Mouse (Mus musculus): ENCODE measurements around the gene Ablim1. TPM values are rescaled to one million over a fixed set of nuclear protein-coding genes. Genes with fewer than 3 reads are reported as not detected.

Ablim1 gene
- polyA plus RNA-seq, 1 experiment from 2014 or later: 38.5 TPM

- Histone ChIP-seq H3K27me3 (replicated peaks) (no peaks in the 10 kb centered on the region), H3K27ac (replicated peaks) (no peak overlapping the region), H3K4me2 (no peak overlapping the region), H3K4me1 (peaks cover 60% of the 10 kb centered on the region), H3K9ac (0 out of 2 replicates have a peak overlapping the region, but pooled peaks have one; percentile 2), H3K4me3 (no peak overlapping the region), H3K36me3 (peaks cover 15% of the 10 kb centered on the region), H3K9me3 (no peaks in the 10 kb centered on the region)
- WGBS: 75% methylated on average over 5 of the region's 5 CpGs
- no peak for ATAC-seq (ENCODE audit: extremely low read depth, insufficient number of reproducible peaks, low FRiP score, low TSS enrichment)
Measured at GRCm38 (mm10) chr19:57170880-57171279, 143.8 kb downstream of the Ablim1 start.

- 77% methylated on average over 2 of the region's 2 CpGs for WGBS
- H3K27ac ChIP-seq (replicated peaks): no peak overlapping the region
- peaks cover 63% of the 10 kb centered on the region for H3K4me1 ChIP-seq
- H3K4me2 ChIP-seq: no peak overlapping the region
- ATAC-seq (ENCODE audit: extremely low read depth, insufficient number of reproducible peaks, low FRiP score, low TSS enrichment): no peak
- no peaks in the 10 kb centered on the region for H3K27me3 ChIP-seq (replicated peaks)
- H3K36me3 ChIP-seq: peaks cover 15% of the 10 kb centered on the region
- H3K4me3 ChIP-seq: no peak overlapping the region
- no peak overlapping the region for H3K9ac ChIP-seq
- no peaks in the 10 kb centered on the region for H3K9me3 ChIP-seq
Measured at GRCm38 (mm10) chr19:57169485-57169884, 145.2 kb downstream of the Ablim1 start.

- Histone ChIP-seq H3K4me1 (peaks cover 65% of the 10 kb centered on the region), H3K27me3 (replicated peaks) (no peaks in the 10 kb centered on the region), H3K4me2 (no peak overlapping the region), H3K9me3 (no peaks in the 10 kb centered on the region), H3K9ac (no peak overlapping the region), H3K4me3 (no peak overlapping the region), H3K36me3 (peaks cover 7% of the 10 kb centered on the region), H3K27ac (replicated peaks) (0 out of 2 replicates have a peak overlapping the region, but pooled peaks have one; percentile 2)
- 84% methylated on average over 5 of the region's 5 CpGs for WGBS
- no peak for ATAC-seq (ENCODE audit: extremely low read depth, insufficient number of reproducible peaks, low FRiP score, low TSS enrichment)
Measured at GRCm38 (mm10) chr19:57167721-57168120, 147.0 kb downstream of the Ablim1 start.

GRCm38 (mm10) chr19:57164882-57165281 lies 149.8 kb downstream of the Ablim1 start:
- H3K36me3 ChIP-seq: no peaks in the 10 kb centered on the region
- H3K27me3 ChIP-seq (replicated peaks): no peaks in the 10 kb centered on the region
- H3K4me2 ChIP-seq: no peak overlapping the region
- 49% methylated on average over 2 of the region's 2 CpGs for WGBS
- peak overlapping the region; percentile 98; the same call in 1 of the 2 replicates for H3K27ac ChIP-seq (replicated peaks)
- peak overlapping the region; percentile 59; the same call in 1 of the 2 replicates for H3K9ac ChIP-seq
- no peak overlapping the region for H3K4me3 ChIP-seq
- no peaks in the 10 kb centered on the region for H3K9me3 ChIP-seq
- H3K4me1 ChIP-seq: peaks cover 65% of the 10 kb centered on the region
- ATAC-seq (ENCODE audit: extremely low read depth, insufficient number of reproducible peaks, low FRiP score, low TSS enrichment): no peak

- peaks cover 58% of the 10 kb centered on the region for H3K4me1 ChIP-seq
- peak overlapping the region; percentile 98 for H3K27ac ChIP-seq (replicated peaks)
- no peaks in the 10 kb centered on the region for H3K27me3 ChIP-seq (replicated peaks)
- no peak for ATAC-seq (ENCODE audit: extremely low read depth, insufficient number of reproducible peaks, low FRiP score, low TSS enrichment)
- H3K36me3 ChIP-seq: no peaks in the 10 kb centered on the region
- peak overlapping the region; percentile 75 for H3K9ac ChIP-seq
- WGBS: 38% methylated on average over 13 of the region's 13 CpGs
- H3K4me3 ChIP-seq: no peak overlapping the region
- peak overlapping the region; percentile 53 for H3K4me2 ChIP-seq
- no peaks in the 10 kb centered on the region for H3K9me3 ChIP-seq
Measured at GRCm38 (mm10) chr19:57163315-57163714, 151.4 kb downstream of the Ablim1 start.

GRCm38 (mm10) chr19:57161978-57162727 lies 152.6 kb downstream of the Ablim1 start:
- Histone ChIP-seq H3K9ac (peak overlapping the region; percentile 75), H3K4me1 (peaks cover 59% of the 10 kb centered on the region), H3K36me3 (no peaks in the 10 kb centered on the region), H3K4me3 (no peak overlapping the region), H3K4me2 (no peak overlapping the region), H3K27me3 (replicated peaks) (no peaks in the 10 kb centered on the region), H3K9me3 (no peaks in the 10 kb centered on the region), H3K27ac (replicated peaks) (peak overlapping the region; percentile 98)
- ATAC-seq (ENCODE audit: extremely low read depth, insufficient number of reproducible peaks, low FRiP score, low TSS enrichment): no peak
- WGBS: 57% methylated on average over 11 of the region's 11 CpGs

- no peak overlapping the region for H3K9ac ChIP-seq
- no peak overlapping the region for H3K27ac ChIP-seq (replicated peaks)
- no peaks in the 10 kb centered on the region for H3K36me3 ChIP-seq
- no peaks in the 10 kb centered on the region for H3K9me3 ChIP-seq
- peaks cover 63% of the 10 kb centered on the region for H3K4me1 ChIP-seq
- no peak overlapping the region for H3K4me2 ChIP-seq
- 69% methylated on average over 7 of the region's 7 CpGs for WGBS
- no peak for ATAC-seq (ENCODE audit: extremely low read depth, insufficient number of reproducible peaks, low FRiP score, low TSS enrichment)
- no peak overlapping the region for H3K4me3 ChIP-seq
- H3K27me3 ChIP-seq (replicated peaks): no peaks in the 10 kb centered on the region
Measured at GRCm38 (mm10) chr19:57161010-57161660, 153.6 kb downstream of the Ablim1 start.

- no peak for ATAC-seq (ENCODE audit: extremely low read depth, insufficient number of reproducible peaks, low FRiP score, low TSS enrichment)
- H3K27ac ChIP-seq (replicated peaks): peak overlapping the region; percentile 76
- peak overlapping the region; percentile 42 for H3K4me2 ChIP-seq
- 43% methylated on average over 20 of the region's 20 CpGs for WGBS
- no peak overlapping the region for H3K4me3 ChIP-seq
- peaks cover 8% of the 10 kb centered on the region; the same call in 1 of the 2 replicates for H3K36me3 ChIP-seq
- no peaks in the 10 kb centered on the region for H3K9me3 ChIP-seq
- H3K9ac ChIP-seq: peak overlapping the region; percentile 47; the same call in 1 of the 2 replicates
- H3K4me1 ChIP-seq: peaks cover 66% of the 10 kb centered on the region
- H3K27me3 ChIP-seq (replicated peaks): no peaks in the 10 kb centered on the region
Measured at GRCm38 (mm10) chr19:57157731-57158343, 156.9 kb downstream of the Ablim1 start.

- Histone ChIP-seq H3K27me3 (replicated peaks) (no peaks in the 10 kb centered on the region), H3K36me3 (peaks cover 20% of the 10 kb centered on the region), H3K4me1 (peaks cover 65% of the 10 kb centered on the region), H3K27ac (replicated peaks) (peak overlapping the region; percentile 74), H3K4me3 (no peak overlapping the region), H3K9me3 (no peaks in the 10 kb centered on the region), H3K9ac (peak overlapping the region; percentile 54; the same call in 1 of the 2 replicates), H3K4me2 (no peak overlapping the region)
- no peak for ATAC-seq (ENCODE audit: extremely low read depth, insufficient number of reproducible peaks, low FRiP score, low TSS enrichment)
- WGBS: 67% methylated on average over 14 of the region's 14 CpGs
Measured at GRCm38 (mm10) chr19:57155121-57155884, 159.4 kb downstream of the Ablim1 start.

- 33% methylated on average over 9 of the region's 9 CpGs for WGBS
- Histone ChIP-seq H3K27ac (replicated peaks) (peak overlapping the region; percentile 70), H3K9me3 (no peaks in the 10 kb centered on the region), H3K4me1 (peaks cover 74% of the 10 kb centered on the region), H3K4me3 (no peak overlapping the region), H3K4me2 (peak overlapping the region; percentile 12; the same call in 1 of the 2 replicates), H3K9ac (no peak overlapping the region), H3K27me3 (replicated peaks) (no peaks in the 10 kb centered on the region), H3K36me3 (peaks cover 20% of the 10 kb centered on the region)
- ATAC-seq (ENCODE audit: extremely low read depth, insufficient number of reproducible peaks, low FRiP score, low TSS enrichment): no peak
Measured at GRCm38 (mm10) chr19:57152357-57152756, 162.4 kb downstream of the Ablim1 start.

- H3K4me1 ChIP-seq: peaks cover 76% of the 10 kb centered on the region
- H3K4me2 ChIP-seq: no peak overlapping the region
- H3K36me3 ChIP-seq: peaks cover 20% of the 10 kb centered on the region
- H3K9ac ChIP-seq: no peak overlapping the region
- no peaks in the 10 kb centered on the region for H3K27me3 ChIP-seq (replicated peaks)
- no peak overlapping the region for H3K4me3 ChIP-seq
- ATAC-seq (ENCODE audit: extremely low read depth, insufficient number of reproducible peaks, low FRiP score, low TSS enrichment): no peak
- H3K27ac ChIP-seq (replicated peaks): no peak overlapping the region
- no peaks in the 10 kb centered on the region for H3K9me3 ChIP-seq
- 71% methylated on average over 9 of the region's 9 CpGs for WGBS
Measured at GRCm38 (mm10) chr19:57151504-57151903, 163.2 kb downstream of the Ablim1 start.

All from heart, embryonic 13.5 days (tissue).